Mouse (Mus musculus) liver, embryonic 12.5 days (tissue): ENCODE data around the gene Bud13. TPM values are rescaled to one million over a fixed set of nuclear protein-coding genes. Genes with fewer than 3 reads are reported as not detected.
"Not testable (repeated sequence)": the region's sequence is repeated elsewhere in the genome, so short reads cannot be mapped to it uniquely, and the experiment has no call there.

ENCODE experiments used
- ATAC-seq: fragments of 200-750 bp; cut with Nextera tagmentation; 2 replicates; pipeline ENCODE4 v1.8.0; 2017; ENCODE audit warnings: moderate number of reproducible peaks, mild to moderate bottlenecking, moderate library complexity
- H3K27ac ChIP-seq: fragments of 300-500 bp; sonication (generic); 2 replicates; pipeline ENCODE4 v1.5.1; 2016; ENCODE audit warnings: mild to moderate bottlenecking
- H3K27me3 ChIP-seq: fragments of 300-500 bp; sonication (generic); replicated peaks from 2 replicates; pipeline ENCODE4 v1.6.1; 2016; ENCODE audit warnings: mild to moderate bottlenecking, moderate library complexity
- H3K36me3 ChIP-seq: fragments of 300-500 bp; sonication (generic); 2 replicates; pipeline ENCODE4 v1.6.1; 2016; ENCODE audit warnings: mild to moderate bottlenecking, moderate library complexity
- H3K4me1 ChIP-seq: fragments of 300-500 bp; sonication (generic); 2 replicates; pipeline ENCODE4 v1.6.1; 2016
- H3K4me2 ChIP-seq: fragments of 300-500 bp; sonication (generic); 2 replicates; pipeline ENCODE4 v1.6.1; 2016; ENCODE audit warnings: mild to moderate bottlenecking, moderate library complexity
- H3K4me3 ChIP-seq: fragments of 300-500 bp; sonication (generic); 2 replicates; pipeline ENCODE4 v1.5.1; 2016; ENCODE audit warnings: mild to moderate bottlenecking, moderate library complexity
- H3K9ac ChIP-seq: fragments of 300-500 bp; sonication (generic); 2 replicates; pipeline ENCODE4 v1.6.1; 2016; ENCODE audit warnings: mild to moderate bottlenecking, moderate library complexity
- H3K9me3 ChIP-seq: fragments of 300-500 bp; sonication (generic); replicated peaks from 2 replicates; pipeline ENCODE4 v1.6.1; 2016; ENCODE audit warnings: mild to moderate bottlenecking, moderate library complexity
- WGBS: fragments of 180-500 bp; shearing (Covaris S2); methylation state at CpG from one replicate; pipeline ENCODE4 v1.1.7; 2016; ENCODE audit not compliant: insufficient replicate concordance; 5-methylcytosine and 5-hydroxymethylcytosine counted together
- polyA plus RNA-seq: library from polyadenylated mRNA; unstranded; fragments of >200 nt; fragmentation: Nextera tagmentation; extraction: Ambion mirVana; gene quantifications from 2 replicates; pipeline ENCODE4 v1.2.1, GENCODE M21; 2016

Bud13 gene
- polyA plus RNA-seq, 1 experiment from 2014 or later: 13.2 TPM

- 18% methylated on average over 7 of the region's 7 CpGs for WGBS
- Histone ChIP-seq H3K27ac (no peak overlapping the region), H3K9me3 (no peaks in the 10 kb centered on the region), H3K4me2 (no peak overlapping the region), H3K4me1 (no peaks in the 10 kb centered on the region), H3K4me3 (no peak overlapping the region), H3K27me3 (peaks cover 40% of the 10 kb centered on the region), H3K9ac (no peak overlapping the region), H3K36me3 (no peaks in the 10 kb centered on the region)
- ATAC-seq: no peak
Measured at GRCm38 (mm10) chr9:46309121-46309520, 26.3 kb downstream of the Bud13 start.

- Histone ChIP-seq H3K36me3 (no peaks in the 10 kb centered on the region), H3K9me3 (no peaks in the 10 kb centered on the region), H3K4me2 (no peak overlapping the region), H3K27me3 (peaks cover 19% of the 10 kb centered on the region; the same call in 1 of the 2 replicates), H3K4me1 (no peaks in the 10 kb centered on the region), H3K4me3 (no peak overlapping the region), H3K27ac (no peak overlapping the region), H3K9ac (no peak overlapping the region)
- peak; percentile 57 for ATAC-seq
- 6% methylated on average over 4 of the region's 4 CpGs for WGBS
Measured at GRCm38 (mm10) chr9:46314507-46314906, 31.7 kb downstream of the Bud13 start.

GRCm38 (mm10) chr9:46314921-46315320, 32.1 kb downstream of the Bud13 start:
- no peak overlapping the region for H3K4me3 ChIP-seq
- no peak overlapping the region for H3K4me2 ChIP-seq
- H3K9me3 ChIP-seq: no peaks in the 10 kb centered on the region; the same call in 1 of the 2 replicates
- H3K4me1 ChIP-seq: no peaks in the 10 kb centered on the region
- peaks cover 19% of the 10 kb centered on the region; the same call in 1 of the 2 replicates for H3K27me3 ChIP-seq
- H3K27ac ChIP-seq: no peak overlapping the region
- H3K36me3 ChIP-seq: no peaks in the 10 kb centered on the region
- no peak; the same call in 1 of the 2 replicates for ATAC-seq
- 42% methylated on average over 2 of the region's 2 CpGs for WGBS
- no peak overlapping the region for H3K9ac ChIP-seq

- 59% methylated on average over 11 of the region's 11 CpGs for WGBS
- no peak for ATAC-seq
Measured at GRCm38 (mm10) chr9:46315807-46316365, 33.1 kb downstream of the Bud13 start.

GRCm38 (mm10) chr9:46316388-46316787, 33.6 kb downstream of the Bud13 start:
- Histone ChIP-seq H3K9me3 (no peaks in the 10 kb centered on the region; the same call in 1 of the 2 replicates), H3K4me2 (no peak overlapping the region), H3K27me3 (peaks cover 12% of the 10 kb centered on the region; the same call in 1 of the 2 replicates), H3K4me1 (no peaks in the 10 kb centered on the region), H3K9ac (no peak overlapping the region), H3K27ac (no peak overlapping the region), H3K4me3 (no peak overlapping the region), H3K36me3 (no peaks in the 10 kb centered on the region)
- ATAC-seq: no peak
- WGBS: 37% methylated on average over 5 of the region's 5 CpGs

More at GRCm38 (mm10) chr9:46315807-46316365, 33.1 kb downstream of the Bud13 start:
- no peaks in the 10 kb centered on the region for H3K4me1 ChIP-seq
- H3K27ac ChIP-seq: no peak overlapping the region
- H3K9me3 ChIP-seq: no peaks in the 10 kb centered on the region; the same call in 1 of the 2 replicates
- no peaks in the 10 kb centered on the region for H3K36me3 ChIP-seq
- peaks cover 17% of the 10 kb centered on the region; the same call in 1 of the 2 replicates for H3K27me3 ChIP-seq
- no peak overlapping the region for H3K4me2 ChIP-seq
- no peak overlapping the region for H3K9ac ChIP-seq
- no peak overlapping the region for H3K4me3 ChIP-seq

- WGBS: 49% methylated on average over 8 of the region's 8 CpGs
- Histone ChIP-seq H3K27ac (no peak overlapping the region), H3K4me1 (no peaks in the 10 kb centered on the region), H3K27me3 (peaks cover 11% of the 10 kb centered on the region; the same call in 1 of the 2 replicates), H3K4me2 (no peak overlapping the region), H3K9ac (no peak overlapping the region), H3K9me3 (no peaks in the 10 kb centered on the region; the same call in 1 of the 2 replicates), H3K36me3 (no peaks in the 10 kb centered on the region), H3K4me3 (no peak overlapping the region)
- ATAC-seq: no peak
Measured at GRCm38 (mm10) chr9:46316909-46317308, 34.1 kb downstream of the Bud13 start.

- Histone ChIP-seq H3K36me3 (no peaks in the 10 kb centered on the region), H3K4me3 (no peak overlapping the region), H3K4me1 (no peaks in the 10 kb centered on the region), H3K27ac (no peak overlapping the region), H3K9me3 (no peaks in the 10 kb centered on the region; the same call in 1 of the 2 replicates), H3K4me2 (no peak overlapping the region), H3K9ac (no peak overlapping the region), H3K27me3 (peaks cover 11% of the 10 kb centered on the region; the same call in 1 of the 2 replicates)
- ATAC-seq: no peak
- 64% methylated on average over 3 of the region's 3 CpGs for WGBS
Measured at GRCm38 (mm10) chr9:46317957-46318356, 35.1 kb downstream of the Bud13 start.

GRCm38 (mm10) chr9:46319886-46320285, 37.1 kb downstream of the Bud13 start, which contains the start of gene 4931429L15Rik:
4931429L15Rik (minus strand) TSS chr9:46319986.
- H3K4me3 ChIP-seq, H3K27ac ChIP-seq, H3K27me3 ChIP-seq, H3K4me2 ChIP-seq, H3K9me3 ChIP-seq, ATAC-seq, H3K36me3 ChIP-seq, H3K4me1 ChIP-seq, H3K9ac ChIP-seq: not testable (repeated sequence)
- WGBS: 63% methylated on average over 6 of the region's 6 CpGs

- H3K9me3 ChIP-seq: no peaks in the 10 kb centered on the region; the same call in 1 of the 2 replicates
- no peak overlapping the region for H3K4me3 ChIP-seq
- peaks cover 15% of the 10 kb centered on the region; the same call in 1 of the 2 replicates for H3K27me3 ChIP-seq
- H3K36me3 ChIP-seq: no peaks in the 10 kb centered on the region
- no peak overlapping the region for H3K9ac ChIP-seq
- H3K27ac ChIP-seq: no peak overlapping the region
- no peak for ATAC-seq
- H3K4me2 ChIP-seq: no peak overlapping the region
- WGBS: 60% methylated on average over 2 of the region's 2 CpGs
- H3K4me1 ChIP-seq: no peaks in the 10 kb centered on the region
Measured at GRCm38 (mm10) chr9:46320461-46320860, 37.7 kb downstream of the Bud13 start.

- WGBS: 77% methylated on average over 11 of the region's 11 CpGs
- peaks cover 16% of the 10 kb centered on the region for H3K4me1 ChIP-seq
Measured at GRCm38 (mm10) chr9:46326694-46327405, 44.0 kb downstream of the Bud13 start.

GRCm38 (mm10) chr9:46327706-46328571, 45.1 kb downstream of the Bud13 start:
- H3K27me3 ChIP-seq: peaks cover 48% of the 10 kb centered on the region
- no peak overlapping the region for H3K27ac ChIP-seq
- 48% methylated on average over 25 of the region's 25 CpGs for WGBS
- no peaks in the 10 kb centered on the region for H3K36me3 ChIP-seq
- H3K9ac ChIP-seq: no peak overlapping the region
- H3K4me2 ChIP-seq: peak overlapping the region; percentile 67
- H3K9me3 ChIP-seq: no peaks in the 10 kb centered on the region
- H3K4me3 ChIP-seq: no peak overlapping the region; the same call in 1 of the 2 replicates
- ATAC-seq: no peak
- peaks cover 16% of the 10 kb centered on the region for H3K4me1 ChIP-seq

More at GRCm38 (mm10) chr9:46326694-46327405, 44.0 kb downstream of the Bud13 start:
- H3K4me3 ChIP-seq: no peak overlapping the region
- H3K27ac ChIP-seq: no peak overlapping the region
- no peaks in the 10 kb centered on the region for H3K9me3 ChIP-seq
- no peak for ATAC-seq
- peaks cover 42% of the 10 kb centered on the region for H3K27me3 ChIP-seq
- H3K4me2 ChIP-seq: no peak overlapping the region
- no peak overlapping the region for H3K9ac ChIP-seq
- H3K36me3 ChIP-seq: no peaks in the 10 kb centered on the region
